Mouse (Mus musculus) A20 (cell line): ENCODE measurements at regions not wholly inside any gene's neighbourhood (a gene's known extent, or its start where the extent isn't known, plus 50 kb on each side); places are given as distances from the start of the nearest gene placed in this dataset.
"Not testable (repeated sequence)": the region's sequence is repeated elsewhere in the genome, so short reads cannot be mapped to it uniquely, and the experiment has no call there.

Experiments used
- DNase-seq: peaks from one replicate; pipeline ENCODE4 v3.0.0-alpha.2; 2011; ENCODE audit warnings: low read depth, low spot score

GRCm38 (mm10) chr7:111843715-111844114, 63.9 kb upstream of the Galnt18 start:
- DNase-seq = no peak

- DNase-seq = no peak
Measured at GRCm38 (mm10) chr7:111840826-111841225, 61.0 kb upstream of the Galnt18 start.

- DNase-seq = no peak
Measured at GRCm38 (mm10) chr7:111838162-111838561, 58.4 kb upstream of the Galnt18 start.

- not testable (repeated sequence) for DNase-seq
Measured at GRCm38 (mm10) chr7:111834356-111834755, 54.6 kb upstream of the Galnt18 start.

- no peak for DNase-seq
Measured at GRCm38 (mm10) chr7:111829931-111830330, 50.2 kb upstream of the Galnt18 start.
